Comparison of ENCODE assay signal across 28 mouse cellular contexts in the genomic region with DNA sequence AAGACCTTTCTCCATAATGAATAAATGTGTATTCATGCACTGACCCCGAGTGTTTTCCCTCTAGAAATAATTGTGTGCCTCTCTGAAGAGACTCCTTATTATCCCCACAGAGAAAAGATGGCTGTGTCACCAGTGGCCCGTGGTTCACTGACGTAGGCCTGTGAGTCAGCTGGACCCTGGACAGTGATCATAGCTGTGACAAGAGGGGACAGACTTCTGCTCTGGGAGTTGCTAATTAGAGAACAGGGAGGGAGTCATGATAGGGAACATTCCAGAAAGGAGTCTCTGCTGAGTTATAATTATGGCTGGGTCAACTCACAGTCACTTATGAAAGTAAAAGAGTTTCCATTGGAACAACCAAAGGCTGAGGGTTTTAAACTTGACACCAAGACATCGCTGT.
DNase-seq lines count a peak whose midpoint lies in the region; ATAC-seq and TF ChIP-seq lines count a peak whose summit lies in the region.
"Had no signal": no experiment of that assay in that cellular context is flagged by ENCODE, and none has a peak within 500 bp of the region (broad histone marks: within the 10 kb centered on the region; RNA-seq: fewer than 3 reads in every experiment).

No protein-coding gene starts in this region.

- no peak for ATAC-seq in heart, embryonic 11.5 days (replicated peaks; ENCODE audit: insufficient number of reproducible peaks, low FRiP score, low TSS enrichment)
- no peak for ATAC-seq in heart, embryonic 15.5 days (replicated peaks; ENCODE audit: insufficient number of reproducible peaks, insufficient read depth, low FRiP score, low read depth)
- ATAC-seq in hindbrain, embryonic 13.5 days (ENCODE audit: low FRiP score): no peak
- no peak for ATAC-seq in hindbrain, embryonic 12.5 days (ENCODE audit: low FRiP score)
- ATAC-seq: forebrain, embryonic 15.5 days; hindbrain, postnatal 0 days; inflammation-experienced regulatory T-cells, adult 6 months; intestine, embryonic 16.5 days had no signal

- no peak for TF ChIP-seq POLR2A in heart, adult 2 months (IDR thresholded peaks at IDR 0.05; ENCODE audit: insufficient read depth, low read depth, low read length)
- TF ChIP-seq POLR2A in brain, embryonic 14.5 days (IDR thresholded peaks at IDR 0.05; ENCODE audit: borderline replicate concordance, extremely low read depth, insufficient read depth, insufficient read length, poor library complexity, severe bottlenecking): no peak

- no peaks in the 10 kb centered on the region for H3K27me3 ChIP-seq in heart, adult 2 months (ENCODE audit: control insufficient read depth, insufficient read depth, low read length)
- no peaks in the 10 kb centered on the region for H3K27me3 ChIP-seq in heart, embryonic 11.5 days (ENCODE audit: control insufficient read depth, insufficient read depth, low read length)
- H3K27me3 ChIP-seq in heart, embryonic 15.5 days: no peaks in the 10 kb centered on the region
- H3K27me3 ChIP-seq in hindbrain, embryonic 13.5 days: no peaks in the 10 kb centered on the region
- no peaks in the 10 kb centered on the region for H3K27me3 ChIP-seq in hindbrain, embryonic 12.5 days
- H3K27me3 ChIP-seq: embryonic facial prominence, embryonic 13.5 days; forebrain, embryonic 12.5 days; forebrain, embryonic 15.5 days had no signal

- H3K9ac ChIP-seq in heart, adult 2 months (ENCODE audit: low read depth, low read length): no peak overlapping the region
- H3K9ac ChIP-seq in heart, embryonic 11.5 days (ENCODE audit: low read depth, low read length): no peak overlapping the region
- no peak overlapping the region for H3K9ac ChIP-seq in heart, embryonic 15.5 days
- no peak overlapping the region for H3K9ac ChIP-seq in hindbrain, embryonic 13.5 days
- no peak overlapping the region for H3K9ac ChIP-seq in hindbrain, embryonic 12.5 days
- H3K9ac ChIP-seq: embryonic facial prominence, embryonic 13.5 days; forebrain, embryonic 12.5 days; forebrain, embryonic 15.5 days; hindbrain, embryonic 14.5 days had no signal

- whole genome bisulfite sequencing in heart, adult 2 months: 44% methylated on average over 4 of the region's 4 CpGs
- whole genome bisulfite sequencing in heart, embryonic 11.5 days (ENCODE audit: insufficient replicate concordance): 62% methylated on average over 4 of the region's 4 CpGs
- 50% methylated on average over 4 of the region's 4 CpGs for WGBS in heart, embryonic 15.5 days
- 63% methylated on average over 4 of the region's 4 CpGs for WGBS in hindbrain, embryonic 13.5 days
- 67% methylated on average over 4 of the region's 4 CpGs for WGBS in hindbrain, embryonic 12.5 days

- no peak overlapping the region for H3K4me2 ChIP-seq in heart, embryonic 11.5 days
- no peak overlapping the region for H3K4me2 ChIP-seq in heart, embryonic 15.5 days
- H3K4me2 ChIP-seq in hindbrain, embryonic 13.5 days: no peak overlapping the region
- no peak overlapping the region for H3K4me2 ChIP-seq in hindbrain, embryonic 12.5 days (replicated peaks)
- H3K4me2 ChIP-seq: embryonic facial prominence, embryonic 13.5 days; forebrain, embryonic 12.5 days; forebrain, embryonic 15.5 days; hindbrain, embryonic 14.5 days had no signal

- no peak overlapping the region for H3K4me3 ChIP-seq in heart, adult 2 months
- no peak overlapping the region for H3K4me3 ChIP-seq in heart, embryonic 11.5 days (ENCODE audit: low read depth, low read length)
- H3K4me3 ChIP-seq in heart, embryonic 15.5 days: no peak overlapping the region
- no peak overlapping the region for H3K4me3 ChIP-seq in hindbrain, embryonic 13.5 days
- H3K4me3 ChIP-seq in hindbrain, embryonic 12.5 days: no peak overlapping the region
- H3K4me3 ChIP-seq: embryonic facial prominence, embryonic 10.5 days; embryonic facial prominence, embryonic 13.5 days; erythroblast, embryonic 14.5 days; forebrain, embryonic 12.5 days; forebrain, embryonic 15.5 days had no signal

- no peaks in the 10 kb centered on the region for H3K36me3 ChIP-seq in heart, adult 2 months (ENCODE audit: control insufficient read depth, insufficient read depth, low read length)
- H3K36me3 ChIP-seq in heart, embryonic 11.5 days (ENCODE audit: control insufficient read depth, insufficient read depth, low read length): no peaks in the 10 kb centered on the region
- H3K36me3 ChIP-seq in heart, embryonic 15.5 days: no peaks in the 10 kb centered on the region
- no peaks in the 10 kb centered on the region for H3K36me3 ChIP-seq in hindbrain, embryonic 13.5 days
- H3K36me3 ChIP-seq in hindbrain, embryonic 12.5 days: no peaks in the 10 kb centered on the region
- H3K36me3 ChIP-seq: embryonic facial prominence, embryonic 10.5 days; embryonic facial prominence, embryonic 13.5 days; forebrain, embryonic 12.5 days; forebrain, embryonic 15.5 days; G1E had no signal

- H3K27ac ChIP-seq in heart, adult 2 months: peak overlapping the region; percentile 34; the same call in 1 of the 2 replicates
- H3K27ac ChIP-seq in heart, embryonic 11.5 days (ENCODE audit: low read depth, low read length): no peak overlapping the region
- peak overlapping the region; percentile 11; the same call in 1 of the 2 replicates for H3K27ac ChIP-seq in heart, embryonic 15.5 days
- H3K27ac ChIP-seq in hindbrain, embryonic 13.5 days: peak overlapping the region; percentile 52; the same call in 1 of the 2 replicates
- H3K27ac ChIP-seq in hindbrain, embryonic 12.5 days: no peak overlapping the region
- H3K27ac ChIP-seq: embryonic facial prominence, embryonic 10.5 days; embryonic facial prominence, embryonic 13.5 days; forebrain, embryonic 12.5 days; forebrain, embryonic 15.5 days; hindbrain, embryonic 14.5 days; hindbrain, postnatal 0 days had no signal

- no peaks in the 10 kb centered on the region for H3K9me3 ChIP-seq in heart, embryonic 11.5 days (replicated peaks; ENCODE audit: control insufficient read depth, low read length)
- H3K9me3 ChIP-seq in heart, embryonic 15.5 days (replicated peaks): no peaks in the 10 kb centered on the region
- H3K9me3 ChIP-seq in hindbrain, embryonic 13.5 days: no peaks in the 10 kb centered on the region
- H3K9me3 ChIP-seq in hindbrain, embryonic 12.5 days (replicated peaks): no peaks in the 10 kb centered on the region
- H3K9me3 ChIP-seq: embryonic facial prominence, embryonic 10.5 days; embryonic facial prominence, embryonic 13.5 days; forebrain, embryonic 12.5 days; forebrain, embryonic 15.5 days had no signal

- no peak for TF ChIP-seq EP300 in heart, adult 2 months (IDR thresholded peaks at IDR 0.05; ENCODE audit: insufficient read depth, low read depth, low read length)

- DNase-seq in heart, adult 2 months: no peak
- DNase-seq in heart, adult 8-10 months (ENCODE audit: low spot score): no peak
- peak; percentile 30 for DNase-seq in brain, embryonic 14.5 days (ENCODE audit: low read depth)
- DNase-seq: adrenal gland, adult 2 months; adrenal gland, postnatal 14 days; B cell, adult 2 months; cerebellum, adult 11-12 months; cerebellum, adult 8-10 months; cerebellum, postnatal 10 days; cerebellum, postnatal 36 days; embryo, embryonic 11 days; gastrocnemius, postnatal 25 days; kidney, adult 18-20 months; kidney, adult 9 months had no signal

- intact Hi-C loops in heart, adult 2 months (cut with DNase I): loop anchor here (5.0 kb wide), 1 partner anchor 166 kb away; no protein-coding TSS in a partner anchor

- no peaks in the 10 kb centered on the region for H3K79me2 ChIP-seq in heart, adult 2 months (replicated peaks; ENCODE audit: control insufficient read depth, insufficient read depth, low read length)

- H3K4me1 ChIP-seq in heart, adult 2 months (ENCODE audit: control insufficient read depth, insufficient read depth, low read length): no peaks in the 10 kb centered on the region
- H3K4me1 ChIP-seq in heart, embryonic 11.5 days (ENCODE audit: control insufficient read depth, insufficient read depth, low read length): 0 out of 2 replicates have a peak, but pooled peaks cover 3% of the 10 kb centered on the region
- peaks cover 12% of the 10 kb centered on the region for H3K4me1 ChIP-seq in heart, embryonic 15.5 days (replicated peaks)
- H3K4me1 ChIP-seq in hindbrain, embryonic 13.5 days (replicated peaks): peaks cover 8% of the 10 kb centered on the region
- 0 out of 2 replicates have a peak, but pooled peaks cover 4% of the 10 kb centered on the region for H3K4me1 ChIP-seq in hindbrain, embryonic 12.5 days
- H3K4me1 ChIP-seq: embryonic facial prominence, embryonic 10.5 days had no signal

- TF ChIP-seq CTCF in heart, adult 2 months (IDR thresholded peaks at IDR 0.05): no peak
- TF ChIP-seq CTCF in brain, embryonic 14.5 days (IDR thresholded peaks at IDR 0.05; ENCODE audit: borderline replicate concordance, extremely low read depth, insufficient read depth, insufficient read length): no peak

Comparison
In these comparisons a context has a peak if more than half of its experiments do, and no peak if none do; other contexts are left out.
1. H3K27ac ChIP-seq: peak in heart, adult 2 months (single experiment), heart, embryonic 15.5 days (single experiment) and hindbrain, embryonic 13.5 days (single experiment); none in heart, embryonic 11.5 days (single experiment) and hindbrain, embryonic 12.5 days (single experiment).